In genomic region chr7:16988405-16988804, GRCm38 (mm10) we compare ENCODE assay signal across 8 mouse cellular contexts. TPM values are rescaled to one million over a fixed set of nuclear protein-coding genes. Genes with fewer than 3 reads are reported as not detected.
DNase-seq lines count a peak whose midpoint lies in the region; ATAC-seq and TF ChIP-seq lines count a peak whose summit lies in the region.
"Had no signal": no experiment of that assay in that cellular context is flagged by ENCODE, and none has a peak within 500 bp of the region (broad histone marks: within the 10 kb centered on the region; RNA-seq: fewer than 3 reads in every experiment).

No protein-coding gene starts in this region.

- WGBS in lung, embryonic 14.5 days: 29% methylated on average over 3 of the region's 3 CpGs
- WGBS in lung, adult 2 months: 41% methylated on average over 3 of the region's 3 CpGs
- WGBS in kidney, postnatal 0 days: 26% methylated on average over 3 of the region's 3 CpGs
- WGBS in stomach, embryonic 14.5 days: 23% methylated on average over 3 of the region's 3 CpGs

- DNase-seq in lung, embryonic 14.5 days: peak; percentile 90
- DNase-seq in lung, adult 2 months: no peak
- DNase-seq in gastrocnemius, postnatal 10 days: peak; percentile 64
- DNase-seq in kidney, postnatal 0 days (ENCODE audit: low spot score): peak; percentile 61
- no peak for DNase-seq in thymus, postnatal 14 days
- DNase-seq in thymus, postnatal 4 days: no peak

- no peak for TF ChIP-seq POLR2A in lung, adult 2 months (IDR thresholded peaks at IDR 0.05; ENCODE audit: borderline replicate concordance, extremely low read depth, low read depth, low read length)

- no peaks in the 10 kb centered on the region for H3K9me3 ChIP-seq in lung, embryonic 14.5 days (ENCODE audit: low read depth, low read length)
- no peaks in the 10 kb centered on the region for H3K9me3 ChIP-seq in kidney, postnatal 0 days (replicated peaks; ENCODE audit: low read length)
- H3K9me3 ChIP-seq in stomach, embryonic 14.5 days (ENCODE audit: control insufficient read depth, low read depth, low read length): no peaks in the 10 kb centered on the region

- H3K4me1 ChIP-seq in lung, embryonic 14.5 days (ENCODE audit: insufficient read depth): peaks cover 18% of the 10 kb centered on the region
- H3K4me1 ChIP-seq in lung, adult 2 months (ENCODE audit: control insufficient read depth, insufficient read depth, low read length): no peaks in the 10 kb centered on the region
- peaks cover 20% of the 10 kb centered on the region for H3K4me1 ChIP-seq in kidney, postnatal 0 days (replicated peaks; ENCODE audit: insufficient read depth, low read length)
- H3K4me1 ChIP-seq in stomach, embryonic 14.5 days (ENCODE audit: control insufficient read depth, insufficient read depth, low read length): peaks cover 34% of the 10 kb centered on the region

- no peak overlapping the region for H3K27ac ChIP-seq in lung, embryonic 14.5 days (ENCODE audit: low read depth)
- no peak overlapping the region for H3K27ac ChIP-seq in kidney, postnatal 0 days
- peak overlapping the region; percentile 52; the same call in 1 of the 2 replicates for H3K27ac ChIP-seq in stomach, embryonic 14.5 days (ENCODE audit: low read length)

- no peak overlapping the region for H3K9ac ChIP-seq in lung, embryonic 14.5 days
- no peak overlapping the region for H3K9ac ChIP-seq in kidney, postnatal 0 days (ENCODE audit: low read depth, low read length)
- H3K9ac ChIP-seq in stomach, embryonic 14.5 days (replicated peaks; ENCODE audit: low read depth, low read length): no peak overlapping the region

- peak; percentile 14 for ATAC-seq in lung, embryonic 14.5 days (ENCODE audit: insufficient read depth)
- ATAC-seq in kidney, postnatal 0 days (replicated peaks; ENCODE audit: low FRiP score, low read depth): no peak
- peak; percentile 42; the same call in 1 of the 2 replicates for ATAC-seq in stomach, embryonic 14.5 days (ENCODE audit: insufficient number of reproducible peaks, insufficient read depth, low FRiP score, low read depth)

- TF ChIP-seq CTCF in lung, embryonic 14.5 days (IDR thresholded peaks at IDR 0.05; ENCODE audit: low read depth): no peak
- no peak for TF ChIP-seq CTCF in lung, adult 2 months (IDR thresholded peaks at IDR 0.05; ENCODE audit: insufficient read depth, low read length)
- no peak for TF ChIP-seq CTCF in kidney, postnatal 0 days (IDR thresholded peaks at IDR 0.05; ENCODE audit: low read depth)

- no peaks in the 10 kb centered on the region for H3K27me3 ChIP-seq in lung, embryonic 14.5 days (ENCODE audit: insufficient read depth, low read length)
- no peaks in the 10 kb centered on the region for H3K27me3 ChIP-seq in kidney, postnatal 0 days (ENCODE audit: insufficient read depth, low read length)
- no peaks in the 10 kb centered on the region for H3K27me3 ChIP-seq in stomach, embryonic 14.5 days (ENCODE audit: control insufficient read depth, insufficient read depth, low read length)

- no peak overlapping the region for H3K4me3 ChIP-seq in lung, embryonic 14.5 days (ENCODE audit: low read depth, low read length)
- no peak overlapping the region for H3K4me3 ChIP-seq in lung, adult 2 months (replicated peaks; ENCODE audit: extremely low read depth, low read depth, low read length)
- no peak overlapping the region for H3K4me3 ChIP-seq in kidney, postnatal 0 days (replicated peaks; ENCODE audit: low read depth, low read length)
- H3K4me3 ChIP-seq in stomach, embryonic 14.5 days (ENCODE audit: low read depth, low read length): no peak overlapping the region

- no peak overlapping the region for H3K4me2 ChIP-seq in lung, embryonic 14.5 days
- no peak overlapping the region for H3K4me2 ChIP-seq in kidney, postnatal 0 days (ENCODE audit: low read length)
- no peak overlapping the region for H3K4me2 ChIP-seq in stomach, embryonic 14.5 days (replicated peaks; ENCODE audit: low read depth, low read length)

- H3K36me3 ChIP-seq in lung, embryonic 14.5 days (ENCODE audit: insufficient read depth): no peaks in the 10 kb centered on the region
- H3K36me3 ChIP-seq in kidney, postnatal 0 days (ENCODE audit: insufficient read depth, low read length): no peaks in the 10 kb centered on the region
- no peaks in the 10 kb centered on the region for H3K36me3 ChIP-seq in stomach, embryonic 14.5 days (ENCODE audit: control insufficient read depth, insufficient read depth, low read length)

RNA-seq across cellular contexts. Expression of gene Ccdc8, which starts 4.1 kb away (rescaled TPM):
- 27.3 and 29.2 TPM in 2 replicates for polyA plus RNA-seq in lung, embryonic 14.5 days (2014; fragmentation: Nextera tagmentation; extraction: Ambion mirVana)
- polyA plus RNA-seq in lung, adult 2 months (2012; rRNA removed): 4.1 and 5.2 TPM in 2 replicates
- 10 to 100 TPM; 10.7 to 13.3 TPM for total RNA-seq in gastrocnemius, postnatal 10 days (2021)
- 15.7 and 16.9 TPM in 2 replicates for polyA plus RNA-seq in kidney, postnatal 0 days (2015; fragmentation: Nextera tagmentation; extraction: Ambion mirVana)
- 18.7 and 22.3 TPM in 2 replicates for polyA plus RNA-seq in stomach, embryonic 14.5 days (2014; fragmentation: Nextera tagmentation; extraction: Ambion mirVana)

RNA-seq across cellular contexts. Expression of gene Gm42372, which starts 5.5 kb away (rescaled TPM):
- 0.09 and 0.20 TPM in 2 replicates for polyA plus RNA-seq in lung, embryonic 14.5 days (2014; fragmentation: Nextera tagmentation; extraction: Ambion mirVana)
- polyA plus RNA-seq in lung, adult 2 months (2012; rRNA removed): 0.03 and 0.04 TPM in 2 replicates
- under 1 TPM in 1 of 2 experiments, not detected in 1; 0.16 TPM for total RNA-seq in gastrocnemius, postnatal 10 days (2021)
- polyA plus RNA-seq in kidney, postnatal 0 days (2015; fragmentation: Nextera tagmentation; extraction: Ambion mirVana): 0.09 and 0.13 TPM in 2 replicates
- 0.55 and 0.59 TPM in 2 replicates for polyA plus RNA-seq in stomach, embryonic 14.5 days (2014; fragmentation: Nextera tagmentation; extraction: Ambion mirVana)
- polyA plus RNA-seq: heart, postnatal 0 days had no signal

RNA-seq across cellular contexts. Expression of gene Pnmal1, which starts 28.9 kb away (rescaled TPM):
- polyA plus RNA-seq in lung, embryonic 14.5 days (2014; fragmentation: Nextera tagmentation; extraction: Ambion mirVana): 0.11 and 0.20 TPM in 2 replicates
- polyA plus RNA-seq in lung, adult 2 months (2012; rRNA removed): not detected in 2 replicates
- total RNA-seq in gastrocnemius, postnatal 10 days (2021): under 1 TPM; 0.16 to 0.21 TPM
- polyA plus RNA-seq in kidney, postnatal 0 days (2015; fragmentation: Nextera tagmentation; extraction: Ambion mirVana): 0.28 and 0.33 TPM in 2 replicates
- 4.2 TPM in 2 replicates for polyA plus RNA-seq in stomach, embryonic 14.5 days (2014; fragmentation: Nextera tagmentation; extraction: Ambion mirVana)

RNA-seq across cellular contexts. Expression of gene Ppp5c, which starts 39.3 kb away (rescaled TPM):
- polyA plus RNA-seq in lung, embryonic 14.5 days (2014; fragmentation: Nextera tagmentation; extraction: Ambion mirVana): 103 and 117 TPM in 2 replicates
- 141 and 153 TPM in 2 replicates for polyA plus RNA-seq in lung, adult 2 months (2012; rRNA removed)
- total RNA-seq in gastrocnemius, postnatal 10 days (2021): 10 to 100 TPM; 54.1 to 69.8 TPM
- 82.0 and 95.4 TPM in 2 replicates for polyA plus RNA-seq in kidney, postnatal 0 days (2015; fragmentation: Nextera tagmentation; extraction: Ambion mirVana)
- 93.6 and 94.4 TPM in 2 replicates for polyA plus RNA-seq in stomach, embryonic 14.5 days (2014; fragmentation: Nextera tagmentation; extraction: Ambion mirVana)

RNA-seq across cellular contexts. Expression of gene Pnmal2, which starts 43.9 kb away (rescaled TPM):
- polyA plus RNA-seq in lung, embryonic 14.5 days (2014; fragmentation: Nextera tagmentation; extraction: Ambion mirVana): 3.1 and 3.3 TPM in 2 replicates
- 2.0 and 3.2 TPM in 2 replicates for polyA plus RNA-seq in lung, adult 2 months (2012; rRNA removed)
- 10 to 100 TPM; 20.6 to 24.5 TPM for total RNA-seq in gastrocnemius, postnatal 10 days (2021)
- polyA plus RNA-seq in kidney, postnatal 0 days (2015; fragmentation: Nextera tagmentation; extraction: Ambion mirVana): 7.0 and 8.1 TPM in 2 replicates
- polyA plus RNA-seq in stomach, embryonic 14.5 days (2014; fragmentation: Nextera tagmentation; extraction: Ambion mirVana): 8.6 and 8.8 TPM in 2 replicates

Comparison
In these comparisons a context has a peak if more than half of its experiments do, and no peak if none do; other contexts are left out.
1. DNase-seq: peak in lung, embryonic 14.5 days (single experiment), gastrocnemius, postnatal 10 days (single experiment) and kidney, postnatal 0 days (single experiment); none in lung, adult 2 months (single experiment), thymus, postnatal 14 days (single experiment) and thymus, postnatal 4 days (single experiment).